Mouse (Mus musculus) bone marrow, adult 2 months (tissue): ENCODE measurements around the gene Zfp652.

ENCODE experiments used
- CTCF ChIP-seq: fragments of 200-500 bp; IDR thresholded peaks from 2 replicates; pipeline ENCODE4 v1.5.1; 2011; ENCODE audit warnings: low read length, control low read depth; ENCODE audit not compliant: control insufficient read depth, insufficient read depth
- POLR2A ChIP-seq: fragments of 200-500 bp; IDR thresholded peaks from 2 replicates; pipeline ENCODE4 v1.6.1; 2011; ENCODE audit warnings: low read depth, mild to moderate bottlenecking, control low read depth, low read length, borderline replicate concordance; ENCODE audit not compliant: control insufficient read depth

DNA sequence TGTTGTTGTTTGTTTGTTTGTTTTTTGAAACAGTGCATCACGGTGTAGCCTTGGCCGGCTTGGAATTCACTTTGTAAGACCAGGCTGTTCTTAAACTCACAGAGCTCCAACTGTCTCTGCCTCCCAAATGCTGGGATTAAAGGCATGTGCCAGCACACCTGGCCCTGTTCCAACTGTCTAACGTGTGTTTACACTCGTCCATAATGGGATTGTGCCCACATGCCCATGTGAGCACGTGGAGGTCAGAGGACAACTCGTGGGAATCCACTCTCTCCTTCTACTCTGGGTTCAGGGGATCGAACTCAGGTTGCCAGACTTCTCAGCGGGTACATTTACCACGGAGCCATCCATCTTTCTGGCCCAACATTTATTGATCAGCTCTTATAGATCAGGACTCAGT is 102.9 kb downstream of the Zfp652 start:
- no peak for TF ChIP-seq CTCF
- no peak for TF ChIP-seq POLR2A
